Mouse (Mus musculus) myocyte (in vitro differentiated cells): ENCODE results near the gene Abhd5. TPM values are rescaled to one million over a fixed set of nuclear protein-coding genes. Genes with fewer than 3 reads are reported as not detected.

ENCODE experiments used
- H3K27me3 ChIP-seq: one replicate; pipeline ENCODE4 v1.6.1; 2011; ENCODE audit not compliant: control insufficient read depth, insufficient read depth, insufficient read length
- H3K36me3 ChIP-seq: one replicate; pipeline ENCODE4 v1.6.1; 2011; ENCODE audit not compliant: control insufficient read depth, insufficient read depth
- H3K4me2 ChIP-seq: one replicate; pipeline ENCODE4 v1.6.1; 2011; ENCODE audit warnings: low read depth, control low read depth
- H3K4me3 ChIP-seq: one replicate; pipeline ENCODE4 v1.5.1; 2011; ENCODE audit warnings: mild to moderate bottlenecking, control low read depth, moderate library complexity
- H3K79me2 ChIP-seq: one replicate; pipeline ENCODE4 v1.6.1; 2011; ENCODE audit not compliant: control insufficient read depth, insufficient read depth
- H3ac ChIP-seq: one replicate; pipeline ENCODE4 v1.6.1; 2011; ENCODE audit not compliant: control insufficient read depth, insufficient read length
- CEBPB ChIP-seq: IDR thresholded peaks from 2 replicates; pipeline ENCODE4 v1.6.1; 2011; ENCODE audit warnings: mild to moderate bottlenecking, moderate library complexity; ENCODE audit not compliant: poor library complexity, insufficient read depth, severe bottlenecking
- E2F4 ChIP-seq: IDR thresholded peaks from one replicate; pipeline ENCODE4 v1.6.1; 2011; ENCODE audit warnings: mild to moderate bottlenecking, control low read depth, moderate library complexity; ENCODE audit not compliant: insufficient read depth
- MAX ChIP-seq: IDR thresholded peaks from one replicate; pipeline ENCODE4 v1.6.1; 2011; ENCODE audit warnings: low read depth, mild to moderate bottlenecking, control low read depth
- MYOD1 ChIP-seq, 3 experiments: IDR thresholded peaks; one replicate each; pipeline ENCODE4 v1.6.1; 2011; ENCODE audit warnings: control low read depth in 2 of 3, low read depth in 2 of 3, mild to moderate bottlenecking in 2 of 3, moderate library complexity in 1 of 3; ENCODE audit not compliant: insufficient read length in 2 of 3, control insufficient read depth in 1 of 3
- MYOG ChIP-seq, 3 experiments: IDR thresholded peaks; one replicate each; pipeline ENCODE4 v1.6.1; 2011; ENCODE audit warnings: control low read depth in 2 of 3, low read depth in 2 of 3, mild to moderate bottlenecking in 2 of 3; ENCODE audit not compliant: insufficient read length in 2 of 3, control insufficient read depth in 1 of 3, insufficient read depth in 1 of 3
- POLR2A ChIP-seq: IDR thresholded peaks from one replicate; pipeline ENCODE4 v1.6.1; 2011; ENCODE audit warnings: low read depth, mild to moderate bottlenecking, control low read depth, moderate library complexity; ENCODE audit not compliant: insufficient read length
- POLR2AphosphoS2 ChIP-seq: IDR thresholded peaks from one replicate; pipeline ENCODE4 v1.6.1; 2011; ENCODE audit warnings: low read depth, control low read depth; ENCODE audit not compliant: insufficient read length
- REST ChIP-seq: IDR thresholded peaks from one replicate; pipeline ENCODE4 v1.6.1; 2011; ENCODE audit warnings: mild to moderate bottlenecking, control low read depth, moderate library complexity; ENCODE audit not compliant: insufficient read depth, insufficient read length
- SRF ChIP-seq: IDR thresholded peaks from one replicate; pipeline ENCODE4 v1.6.1; 2011; ENCODE audit warnings: low read depth; ENCODE audit not compliant: control insufficient read depth, insufficient read length
- TCF12 ChIP-seq: IDR thresholded peaks from one replicate; pipeline ENCODE4 v1.6.1; 2011; ENCODE audit warnings: mild to moderate bottlenecking, control low read depth; ENCODE audit not compliant: poor library complexity, insufficient read depth, severe bottlenecking
- TCF3 ChIP-seq: IDR thresholded peaks from one replicate; pipeline ENCODE4 v1.6.1; 2011; ENCODE audit warnings: low read depth, control low read depth; ENCODE audit not compliant: insufficient read length
- USF1 ChIP-seq: IDR thresholded peaks from one replicate; pipeline ENCODE4 v1.6.1; 2011; ENCODE audit warnings: low read depth, mild to moderate bottlenecking, control low read depth, moderate library complexity
- polyA plus RNA-seq: library from polyadenylated mRNA; unstranded; fragments of >200 nt; fragmentation: generic; extraction: Trizol; gene quantifications from one replicate; pipeline ENCODE4 v1.2.1, GENCODE M21; 2012; ENCODE audit warnings: missing spikeins

The Abhd5 gene
- polyA plus RNA-seq, 1 experiment, result 24.8 TPM

GRCm38 (mm10) chr9:122337510-122337931 lies 13.9 kb upstream of the Abhd5 start:
- peak overlapping the region; percentile 62 for H3K4me2 ChIP-seq
- H3K79me2 ChIP-seq, result no peaks in the 10 kb centered on the region
- no peaks in the 10 kb centered on the region for H3K36me3 ChIP-seq
- no peak overlapping the region for H3K4me3 ChIP-seq
- no peak overlapping the region for H3ac ChIP-seq
- TF ChIP-seq MYOD1 (IDR thresholded peaks at IDR 0.05; ENCODE audit: control insufficient read depth in 1 of 3, insufficient read length in 2 of 3, low read depth in 2 of 3), result no peak
- no peak for TF ChIP-seq E2F4
- TF ChIP-seq TCF12, result no peak
- TF ChIP-seq POLR2A, result no peak
- no peak for TF ChIP-seq SRF
- no peak for TF ChIP-seq POLR2AphosphoS2
- TF ChIP-seq MYOG (IDR thresholded peaks at IDR 0.05; ENCODE audit: control insufficient read depth in 1 of 3, insufficient read depth in 1 of 3, insufficient read length in 2 of 3, low read depth in 2 of 3), result no peak
- no peak for TF ChIP-seq REST
- no peaks in the 10 kb centered on the region for H3K27me3 ChIP-seq

GRCm38 (mm10) chr9:122339972-122340371 lies 11.4 kb upstream of the Abhd5 start:
- Histone ChIP-seq H3K79me2 (no peaks in the 10 kb centered on the region), H3K4me2 (peak overlapping the region; percentile 41), H3K4me3 (no peak overlapping the region), H3K27me3 (no peaks in the 10 kb centered on the region), H3K36me3 (no peaks in the 10 kb centered on the region), H3ac (no peak overlapping the region)
- TF ChIP-seq REST, result no peak

GRCm38 (mm10) chr9:122343399-122343798 lies 8.0 kb upstream of the Abhd5 start:
- no peak overlapping the region for H3ac ChIP-seq
- H3K79me2 ChIP-seq, result no peaks in the 10 kb centered on the region
- H3K27me3 ChIP-seq, result no peaks in the 10 kb centered on the region
- no peak overlapping the region for H3K4me3 ChIP-seq
- H3K4me2 ChIP-seq, result no peak overlapping the region
- H3K36me3 ChIP-seq, result no peaks in the 10 kb centered on the region
- no peak for TF ChIP-seq POLR2AphosphoS2
- no peak for TF ChIP-seq MYOD1 (IDR thresholded peaks at IDR 0.05; ENCODE audit: control insufficient read depth in 1 of 3, insufficient read length in 2 of 3, low read depth in 2 of 3)
- TF ChIP-seq MYOG (IDR thresholded peaks at IDR 0.05; ENCODE audit: control insufficient read depth in 1 of 3, insufficient read depth in 1 of 3, insufficient read length in 2 of 3, low read depth in 2 of 3), result no peak
- TF ChIP-seq TCF3, result no peak
- no peak for TF ChIP-seq E2F4
- TF ChIP-seq REST, result no peak
- no peak for TF ChIP-seq SRF
- no peak for TF ChIP-seq POLR2A

DNA sequence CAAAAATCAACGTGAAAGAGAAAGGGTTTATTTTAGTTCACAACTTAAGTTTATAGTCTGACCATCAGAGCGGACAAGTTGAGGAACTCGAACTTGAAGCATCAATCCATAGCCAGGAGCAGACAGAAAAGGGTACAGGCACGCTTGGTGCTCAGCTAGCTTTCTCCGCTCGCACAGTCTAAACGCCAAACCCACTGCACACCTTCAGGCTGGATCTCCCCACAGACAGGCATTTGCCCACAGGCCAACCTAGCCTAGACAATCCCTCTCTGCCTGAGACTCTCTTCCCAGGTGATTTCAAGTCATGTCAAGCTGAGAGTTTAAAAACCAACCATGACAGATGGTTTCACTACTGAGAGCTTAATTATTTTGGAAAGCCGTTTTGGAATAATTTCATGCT lies 6.8 kb upstream of the Abhd5 start:
- Histone ChIP-seq H3K79me2 (no peaks in the 10 kb centered on the region), H3K4me3 (no peak overlapping the region), H3K27me3 (no peaks in the 10 kb centered on the region), H3K36me3 (no peaks in the 10 kb centered on the region), H3ac (no peak overlapping the region), H3K4me2 (no peak overlapping the region)
- no peak for TF ChIP-seq SRF
- TF ChIP-seq TCF12, result no peak
- TF ChIP-seq MYOG (IDR thresholded peaks at IDR 0.05; ENCODE audit: control insufficient read depth in 1 of 3, insufficient read depth in 1 of 3, insufficient read length in 2 of 3, low read depth in 2 of 3), result no peak
- no peak for TF ChIP-seq POLR2AphosphoS2
- TF ChIP-seq REST, result no peak
- no peak for TF ChIP-seq CEBPB
- TF ChIP-seq POLR2A, result no peak
- TF ChIP-seq USF1, result no peak
- TF ChIP-seq TCF3, result no peak
- no peak for TF ChIP-seq MAX
- TF ChIP-seq E2F4, result no peak
- TF ChIP-seq MYOD1 (IDR thresholded peaks at IDR 0.05; ENCODE audit: control insufficient read depth in 1 of 3, insufficient read length in 2 of 3, low read depth in 2 of 3), result no peak

- TF ChIP-seq POLR2A, result no peak
- TF ChIP-seq MYOG (IDR thresholded peaks at IDR 0.05; ENCODE audit: control insufficient read depth in 1 of 3, insufficient read depth in 1 of 3, insufficient read length in 2 of 3, low read depth in 2 of 3), result no peak
- no peak for TF ChIP-seq SRF
- no peak for TF ChIP-seq MAX
- no peak for TF ChIP-seq E2F4
- TF ChIP-seq TCF3, result no peak
- TF ChIP-seq POLR2AphosphoS2, result no peak
- no peak for TF ChIP-seq MYOD1 (IDR thresholded peaks at IDR 0.05; ENCODE audit: control insufficient read depth in 1 of 3, insufficient read length in 2 of 3, low read depth in 2 of 3)
- TF ChIP-seq CEBPB, result no peak
Measured at GRCm38 (mm10) chr9:122345291-122345690, 6.1 kb upstream of the Abhd5 start.

More at GRCm38 (mm10) chr9:122345291-122345690, 6.1 kb upstream of the Abhd5 start:
- Histone ChIP-seq H3K36me3 (no peaks in the 10 kb centered on the region), H3K79me2 (no peaks in the 10 kb centered on the region), H3ac (no peak overlapping the region), H3K27me3 (no peaks in the 10 kb centered on the region), H3K4me2 (no peak overlapping the region), H3K4me3 (no peak overlapping the region)
